Comparison of ENCODE assay signal across 13 mouse cellular contexts in the genomic region with DNA sequence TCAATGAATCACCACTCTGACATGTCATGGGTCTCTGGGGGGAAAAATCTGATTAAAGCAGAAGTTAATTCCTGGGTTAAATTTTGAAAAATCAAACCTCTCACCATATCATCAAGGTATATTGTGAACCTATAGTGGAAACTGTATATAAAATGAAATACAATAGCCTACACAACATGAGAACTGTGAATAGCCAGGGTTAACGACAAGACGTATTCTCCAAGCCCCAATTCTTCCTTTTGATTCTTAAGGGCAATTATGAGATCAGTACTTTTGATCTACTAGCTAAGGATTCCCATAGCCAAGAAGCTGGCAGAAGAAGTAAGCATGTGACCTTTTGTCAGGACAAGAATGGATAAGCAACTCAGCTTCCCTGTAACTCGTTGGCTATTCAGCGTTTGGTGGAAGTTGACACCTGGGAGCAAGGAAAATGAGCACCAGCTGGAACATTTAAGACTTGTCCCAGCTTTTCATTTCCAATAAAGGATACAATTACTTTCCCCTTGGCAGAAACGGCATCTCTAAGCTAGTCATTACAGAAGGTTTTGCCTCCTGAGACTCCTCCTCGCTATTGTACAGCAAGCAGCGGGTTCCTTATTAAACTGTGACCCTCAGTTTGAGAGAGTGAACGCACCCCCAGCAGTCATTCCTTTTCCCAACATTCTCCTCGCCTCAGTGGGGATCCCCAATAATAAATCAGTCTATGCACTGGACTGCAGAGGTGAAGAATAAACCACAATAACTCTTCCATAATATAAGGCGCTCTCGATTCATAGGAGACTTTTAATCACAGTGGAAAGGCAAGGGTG.
DNase-seq lines count a peak whose midpoint lies in the region; ATAC-seq lines count a peak whose summit lies in the region.
"Had no signal": no experiment of that assay in that cellular context is flagged by ENCODE, and none has a peak within 500 bp of the region (broad histone marks: within the 10 kb centered on the region; RNA-seq: fewer than 3 reads in every experiment).

No protein-coding gene starts in this region.

- no peak overlapping the region for H3K9ac ChIP-seq in hindbrain, embryonic 11.5 days (ENCODE audit: low read depth, low read length)
- H3K9ac ChIP-seq in forebrain, embryonic 13.5 days: no peak overlapping the region
- no peak overlapping the region for H3K9ac ChIP-seq in neural tube, embryonic 13.5 days
- H3K9ac ChIP-seq: liver, embryonic 14.5 days had no signal

- no peaks in the 10 kb centered on the region for H3K27me3 ChIP-seq in hindbrain, embryonic 11.5 days (ENCODE audit: control insufficient read depth, insufficient read depth, low read length)
- no peaks in the 10 kb centered on the region for H3K27me3 ChIP-seq in hindbrain, embryonic 10.5 days (ENCODE audit: insufficient read depth, poor library complexity, severe bottlenecking)
- no peaks in the 10 kb centered on the region for H3K27me3 ChIP-seq in forebrain, embryonic 13.5 days
- H3K27me3 ChIP-seq in neural tube, embryonic 13.5 days: no peaks in the 10 kb centered on the region; the same call in 1 of the 2 replicates

- 50% methylated on average over 11 of the region's 11 CpGs for WGBS in hindbrain, embryonic 11.5 days
- WGBS in hindbrain, embryonic 10.5 days: 55% methylated on average over 11 of the region's 11 CpGs
- 13% methylated on average over 11 of the region's 11 CpGs for WGBS in forebrain, embryonic 13.5 days
- 18% methylated on average over 11 of the region's 11 CpGs for WGBS in neural tube, embryonic 13.5 days

- no peak overlapping the region for H3K4me2 ChIP-seq in hindbrain, embryonic 11.5 days (replicated peaks; ENCODE audit: low read depth, low read length)
- H3K4me2 ChIP-seq in forebrain, embryonic 13.5 days: no peak overlapping the region
- no peak overlapping the region for H3K4me2 ChIP-seq in neural tube, embryonic 13.5 days

- no peaks in the 10 kb centered on the region for H3K4me1 ChIP-seq in hindbrain, embryonic 11.5 days (replicated peaks; ENCODE audit: control insufficient read depth, insufficient read depth, low read length)
- H3K4me1 ChIP-seq in hindbrain, embryonic 10.5 days (replicated peaks): peaks cover 14% of the 10 kb centered on the region; the same call in 1 of the 2 replicates
- 0 out of 2 replicates have a peak, but pooled peaks cover 9% of the 10 kb centered on the region for H3K4me1 ChIP-seq in forebrain, embryonic 13.5 days
- H3K4me1 ChIP-seq in neural tube, embryonic 13.5 days (replicated peaks): peaks cover 9% of the 10 kb centered on the region

- no peaks in the 10 kb centered on the region for H3K36me3 ChIP-seq in hindbrain, embryonic 11.5 days (ENCODE audit: control insufficient read depth, insufficient read depth, low read length)
- no peaks in the 10 kb centered on the region for H3K36me3 ChIP-seq in hindbrain, embryonic 10.5 days
- no peaks in the 10 kb centered on the region for H3K36me3 ChIP-seq in forebrain, embryonic 13.5 days (ENCODE audit: poor library complexity, severe bottlenecking)
- no peaks in the 10 kb centered on the region for H3K36me3 ChIP-seq in neural tube, embryonic 13.5 days

- no peaks in the 10 kb centered on the region for H3K9me3 ChIP-seq in hindbrain, embryonic 11.5 days (ENCODE audit: control insufficient read depth, low read length)
- H3K9me3 ChIP-seq in hindbrain, embryonic 10.5 days: no peaks in the 10 kb centered on the region
- no peaks in the 10 kb centered on the region for H3K9me3 ChIP-seq in forebrain, embryonic 13.5 days (replicated peaks)
- H3K9me3 ChIP-seq in neural tube, embryonic 13.5 days: no peaks in the 10 kb centered on the region

- no peak overlapping the region for H3K27ac ChIP-seq in hindbrain, embryonic 11.5 days (ENCODE audit: low read depth, low read length)
- no peak overlapping the region for H3K27ac ChIP-seq in hindbrain, embryonic 10.5 days
- H3K27ac ChIP-seq in forebrain, embryonic 13.5 days: no peak overlapping the region
- H3K27ac ChIP-seq in neural tube, embryonic 13.5 days (replicated peaks): no peak overlapping the region
- H3K27ac ChIP-seq: liver, embryonic 14.5 days had no signal

- DNase-seq in hindbrain, embryonic 11.5 days (ENCODE audit: low spot score): peak; percentile 36
- DNase-seq in hindbrain, embryonic 10.5 days (ENCODE audit: low spot score): no peak
- peak; percentile 6 for DNase-seq in hindlimb bud, embryonic 11.5 days (ENCODE audit: extremely low spot score, low read depth, low spot score)
- no peak for DNase-seq in natural killer cell, adult 2 months (ENCODE audit: low spot score in 2 of 2)
- no peak for DNase-seq in urinary bladder, postnatal 10 days (ENCODE audit: low spot score)
- DNase-seq in thymus, postnatal 36 days: no peak
- DNase-seq: kidney, postnatal 10 days; lung, postnatal 36 days; thymus, postnatal 14 days had no signal

- peak; percentile 85 for ATAC-seq in hindbrain, embryonic 11.5 days (ENCODE audit: low FRiP score)
- ATAC-seq in forebrain, embryonic 13.5 days: peak; percentile 81; the same call in 1 of the 2 replicates
- ATAC-seq in neural tube, embryonic 13.5 days (ENCODE audit: low read depth): peak; percentile 94

- H3K4me3 ChIP-seq in hindbrain, embryonic 11.5 days (ENCODE audit: low read depth, low read length): no peak overlapping the region
- H3K4me3 ChIP-seq in hindbrain, embryonic 10.5 days: no peak overlapping the region
- H3K4me3 ChIP-seq in forebrain, embryonic 13.5 days: no peak overlapping the region
- no peak overlapping the region for H3K4me3 ChIP-seq in neural tube, embryonic 13.5 days
- H3K4me3 ChIP-seq: myocyte had no signal

Comparison
In these comparisons a context has a peak if more than half of its experiments do, and no peak if none do; other contexts are left out.
1. DNase-seq: peak in hindbrain, embryonic 11.5 days (single experiment) and hindlimb bud, embryonic 11.5 days (single experiment); none in hindbrain, embryonic 10.5 days (single experiment), natural killer cell, adult 2 months (0 of 2), urinary bladder, postnatal 10 days (single experiment) and thymus, postnatal 36 days (0 of 2).
2. Peak in every context shown above with its lines, with median percentiles within 50 percentile points of each other: ATAC-seq.